Mouse (Mus musculus) myocyte (in vitro differentiated cells): Measurements from ENCODE around the gene Jph4.

ENCODE experiments used
- MYOG ChIP-seq, 3 experiments: IDR thresholded peaks; one replicate each; pipeline ENCODE4 v1.6.1; 2011; ENCODE audit warnings: control low read depth in 2 of 3, low read depth in 2 of 3, mild to moderate bottlenecking in 2 of 3; ENCODE audit not compliant: insufficient read length in 2 of 3, control insufficient read depth in 1 of 3, insufficient read depth in 1 of 3
- POLR2A ChIP-seq: IDR thresholded peaks from one replicate; pipeline ENCODE4 v1.6.1; 2011; ENCODE audit warnings: low read depth, mild to moderate bottlenecking, control low read depth, moderate library complexity; ENCODE audit not compliant: insufficient read length

GRCm38 (mm10) chr14:55109048-55109873 is 7.5 kb downstream of the Jph4 start:
- TF ChIP-seq MYOG (IDR thresholded peaks at IDR 0.05; ENCODE audit: control insufficient read depth in 1 of 3, insufficient read depth in 1 of 3, insufficient read length in 2 of 3, low read depth in 2 of 3) (no peak), POLR2A (no peak)
